Mouse (Mus musculus) brain, embryonic 18.5 days (tissue): ENCODE measurements at regions not wholly inside any gene's neighbourhood (a gene's known extent, or its start where the extent isn't known, plus 50 kb on each side); places are given as distances from the start of the nearest gene placed in this dataset.

Source experiments
- DNase-seq: peaks from one replicate; pipeline ENCODE4 v3.0.0-alpha.2; 2012; ENCODE audit warnings: low read depth, low spot score

DNA sequence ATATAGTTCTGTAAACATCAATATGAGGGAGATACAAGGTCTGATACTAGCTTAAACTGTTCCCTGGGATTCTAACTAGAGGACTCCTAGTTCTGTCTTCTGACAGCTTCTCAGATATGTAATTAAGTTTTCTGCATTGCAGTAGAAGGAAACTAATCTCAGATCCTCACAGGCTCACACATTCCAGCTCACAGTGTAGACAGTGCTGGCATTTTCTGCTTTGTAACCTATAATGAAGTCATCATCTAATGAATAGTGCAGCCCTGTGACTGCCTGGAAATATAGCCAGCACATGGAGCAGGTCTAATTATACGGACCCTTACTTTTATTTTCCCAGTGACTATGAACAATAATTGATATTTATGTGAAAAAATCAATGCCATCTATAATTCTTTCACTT lies 331.2 kb upstream of the Celf2 start:
- no peak for DNase-seq

DNA sequence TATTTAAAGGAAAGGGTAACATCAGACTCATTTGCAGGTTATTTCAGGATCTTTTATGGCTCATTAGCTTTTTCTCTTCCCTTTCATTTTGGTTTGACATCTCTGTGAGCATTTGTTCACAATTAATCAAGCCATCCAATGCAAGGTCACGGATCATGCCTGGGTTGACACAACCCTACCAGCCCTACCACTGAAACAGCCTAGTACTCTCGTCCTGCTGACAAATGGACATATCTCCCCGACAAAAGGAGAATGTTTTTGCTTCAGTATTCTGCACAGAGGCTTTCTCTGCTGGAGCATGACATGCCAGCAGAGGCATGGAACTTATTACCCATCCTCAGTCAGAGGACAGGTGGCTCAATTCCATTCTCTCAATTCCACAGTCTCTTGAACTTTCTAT lies 328.5 kb upstream of the Celf2 start:
- DNase-seq, result no peak

DNA sequence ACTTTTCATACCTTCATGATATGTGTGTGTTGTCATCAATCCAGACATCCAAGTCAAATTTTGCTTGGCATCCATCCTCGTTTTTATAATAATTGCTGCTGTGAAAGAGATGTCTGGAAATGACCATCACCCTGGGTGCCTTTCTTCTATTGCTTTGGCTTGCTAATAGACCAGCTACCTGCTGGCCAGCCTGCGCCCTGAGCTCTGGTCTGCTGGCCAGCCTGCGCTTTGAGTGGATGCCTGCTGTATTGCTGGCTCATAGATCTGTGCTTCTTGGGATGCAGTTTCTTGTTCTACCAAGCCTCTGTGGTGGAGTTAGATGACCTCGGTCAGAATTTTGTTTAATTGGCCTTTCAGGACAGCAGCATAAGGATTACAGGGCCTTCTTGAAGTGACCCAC lies 321.9 kb upstream of the Celf2 start:
- no peak for DNase-seq

DNA sequence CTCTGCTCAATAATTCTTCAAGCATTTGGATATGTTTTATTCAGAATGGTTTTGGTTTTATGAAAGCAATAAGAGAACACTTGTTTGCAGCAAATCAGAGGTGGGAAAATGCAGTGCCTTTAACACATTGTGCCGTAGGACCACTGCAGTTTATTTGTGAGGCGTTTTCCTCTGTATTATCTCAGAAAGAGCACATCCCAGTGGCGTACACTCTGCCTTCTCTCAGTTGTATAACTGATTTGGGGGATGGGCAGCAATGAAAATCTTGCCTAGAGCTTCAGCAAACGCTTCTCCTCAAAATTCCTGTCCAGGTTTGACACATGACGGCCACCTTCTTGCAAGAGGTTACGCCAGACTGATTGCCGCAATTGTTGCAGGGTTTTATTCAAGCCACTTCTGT lies 316.9 kb upstream of the Celf2 start:
- DNase-seq, result no peak

DNA sequence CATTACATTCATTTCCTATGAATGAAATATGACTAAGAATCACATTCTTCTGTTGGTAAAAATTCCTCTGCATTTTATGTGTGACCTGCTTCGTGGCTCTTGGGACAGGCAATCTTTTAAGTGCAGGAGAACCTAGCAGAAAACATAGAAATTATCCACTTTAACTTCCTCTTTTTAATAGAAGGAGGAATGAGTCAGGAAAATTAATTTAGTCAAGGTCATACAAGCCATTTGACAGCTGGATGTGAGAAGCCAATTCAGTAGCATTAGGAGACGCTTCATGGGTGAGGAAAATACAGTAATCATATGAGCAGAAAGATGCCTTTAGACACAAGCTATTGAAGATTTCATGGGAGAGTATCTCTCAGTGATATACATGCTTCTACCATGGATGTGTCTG lies 287.1 kb upstream of the Celf2 start:
- no peak for DNase-seq

DNA sequence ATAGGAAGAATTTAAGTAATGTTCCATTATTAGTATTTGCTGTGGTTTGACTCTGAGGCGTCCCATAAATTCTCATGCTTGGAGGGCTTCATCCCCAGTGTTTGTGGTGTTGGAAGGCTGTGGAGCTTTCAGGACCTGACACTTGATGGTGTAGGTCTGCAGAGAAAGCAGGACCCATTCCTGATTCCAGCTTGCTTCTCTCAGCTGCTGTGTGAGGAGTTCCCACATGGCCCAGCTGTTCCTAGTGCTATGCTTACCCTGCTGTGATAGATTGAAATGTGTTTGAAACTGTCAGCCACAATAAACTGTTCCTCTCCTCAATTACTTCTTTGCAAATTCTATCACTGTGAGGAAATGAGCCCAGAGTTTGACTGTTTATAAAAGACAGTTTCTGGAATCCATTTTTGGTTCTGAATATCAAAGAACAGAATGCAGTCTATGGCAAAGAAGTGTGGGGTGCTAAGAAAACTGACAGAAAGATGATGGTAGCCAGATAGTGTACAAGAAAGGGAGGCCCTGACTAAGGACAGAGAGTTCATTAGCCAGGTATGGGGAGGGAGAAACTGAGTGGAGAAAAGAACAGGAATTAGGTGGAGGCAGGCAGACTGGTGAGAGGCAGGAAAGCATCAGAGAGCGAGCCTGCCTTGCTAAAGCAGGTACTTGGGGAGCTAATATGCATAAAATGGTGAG lies 283.2 kb upstream of the Celf2 start:
- DNase-seq, result no peak

DNA sequence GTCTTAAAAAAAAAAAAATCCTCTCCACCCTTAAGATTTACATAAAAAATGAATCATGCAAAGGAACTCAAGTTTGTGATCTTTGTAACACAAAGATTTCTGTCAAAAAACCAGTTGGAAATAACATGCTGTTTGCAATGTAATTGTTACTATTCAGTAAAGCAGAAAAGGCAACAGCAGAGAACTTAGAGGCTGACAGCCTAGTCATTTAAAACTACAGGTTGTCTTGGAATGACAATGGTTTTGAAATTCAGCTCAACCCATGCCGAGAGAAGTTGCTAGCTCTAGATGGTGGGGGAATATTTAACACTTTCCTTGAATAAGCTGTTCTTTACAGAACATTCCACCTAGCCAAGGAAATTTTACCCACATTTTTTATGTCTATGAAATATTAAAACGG lies 269.2 kb upstream of the Celf2 start:
- DNase-seq, result peak; percentile 39

DNA sequence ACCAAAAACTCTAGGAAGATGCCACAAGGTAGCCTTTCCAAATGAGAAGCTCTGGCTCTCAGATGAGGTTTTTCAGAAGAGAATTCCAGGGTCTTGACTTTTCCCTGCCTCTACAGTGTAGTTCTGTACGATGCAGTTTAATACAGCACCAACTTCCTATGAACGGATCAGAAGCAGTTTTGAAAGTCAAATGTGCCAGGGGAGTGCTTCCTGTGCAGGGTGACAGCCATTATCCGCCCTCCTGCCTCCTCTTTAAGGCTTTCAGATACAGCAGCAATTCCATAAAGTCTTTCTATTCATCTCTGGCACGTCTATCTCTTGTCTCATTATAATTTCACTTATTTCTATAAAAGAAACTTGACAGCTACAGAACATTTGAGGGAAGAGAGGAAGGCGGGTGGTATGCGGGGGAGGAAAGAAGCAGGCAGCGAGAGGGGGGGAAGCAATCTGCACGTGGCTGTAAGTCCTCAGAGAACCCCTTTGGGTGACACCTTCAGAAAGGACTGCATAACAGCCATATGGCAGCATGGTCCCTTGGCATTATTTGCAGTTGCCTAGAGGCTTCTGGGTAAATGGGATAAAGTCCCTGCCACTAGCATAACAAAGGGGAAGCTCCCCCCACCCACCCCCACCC lies 224.9 kb upstream of the Celf2 start:
- peak; percentile 67 for DNase-seq

DNA sequence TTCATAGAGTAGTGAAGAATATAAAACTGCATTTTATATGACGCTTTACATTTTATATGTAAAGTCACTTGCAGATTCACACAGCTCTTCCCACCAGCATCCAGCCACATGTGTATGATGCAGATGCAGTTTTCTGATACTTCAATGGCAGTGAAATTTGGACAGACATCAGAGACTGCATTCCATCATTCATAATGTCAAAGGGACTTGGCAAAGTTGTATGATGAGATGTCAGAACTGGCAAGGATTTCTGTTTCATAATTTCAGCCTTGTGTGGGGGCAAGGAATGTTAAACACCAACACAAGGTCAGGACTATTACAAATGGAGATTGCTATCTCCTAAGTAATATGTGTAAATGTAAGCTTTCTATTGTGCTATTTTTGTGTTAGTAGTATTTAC lies 221.6 kb upstream of the Celf2 start:
- DNase-seq, result no peak

DNA sequence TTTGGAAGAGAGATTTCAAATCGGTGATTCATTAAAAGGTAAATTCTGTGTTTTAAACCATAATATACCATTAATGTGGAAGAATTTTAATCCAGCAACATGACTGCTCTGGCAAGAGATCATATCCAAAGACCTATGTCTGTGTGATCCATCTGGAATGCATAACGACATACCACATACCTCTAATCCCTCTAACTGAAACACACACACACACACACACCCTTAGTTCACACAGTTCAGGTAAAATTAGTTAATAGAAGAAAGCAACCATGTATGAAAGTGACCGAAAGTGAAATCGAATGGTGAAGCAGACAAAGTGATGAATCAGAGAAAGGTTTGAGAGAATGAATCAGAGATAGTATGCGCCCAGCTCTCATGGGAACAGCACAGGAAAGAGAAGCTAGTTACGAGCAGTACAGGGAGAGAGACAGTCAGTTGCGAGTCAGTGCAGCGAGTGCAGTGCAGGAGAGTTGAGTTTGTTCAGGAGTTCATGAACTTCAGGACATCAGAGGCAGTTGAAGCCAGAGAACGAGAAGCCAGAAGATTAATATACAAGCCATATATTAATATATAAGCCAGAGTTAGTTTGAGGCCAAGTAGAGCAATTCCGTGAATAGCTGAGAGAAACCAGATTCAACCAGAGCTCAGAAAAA lies 213.0 kb upstream of the Celf2 start:
- no peak for DNase-seq

DNA sequence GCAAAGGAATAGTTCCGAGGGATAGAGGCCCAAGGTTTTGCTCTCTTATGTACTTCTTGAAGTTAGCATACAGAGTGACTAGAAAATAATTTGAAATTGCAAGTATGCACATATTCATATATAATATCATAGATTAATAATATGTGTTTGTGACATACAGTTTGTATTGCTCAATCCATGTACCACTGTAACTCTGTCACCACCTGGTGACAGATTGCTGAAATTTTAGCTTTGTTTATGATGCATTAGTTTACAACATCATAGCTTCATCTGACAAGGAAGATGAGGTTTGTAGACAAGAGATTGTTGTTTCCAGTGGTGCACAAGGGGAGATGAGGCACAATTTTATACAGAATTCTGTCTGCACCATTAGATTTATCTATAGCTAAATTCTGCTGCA lies 201.7 kb upstream of the Celf2 start:
- peak; percentile 37 for DNase-seq

DNA sequence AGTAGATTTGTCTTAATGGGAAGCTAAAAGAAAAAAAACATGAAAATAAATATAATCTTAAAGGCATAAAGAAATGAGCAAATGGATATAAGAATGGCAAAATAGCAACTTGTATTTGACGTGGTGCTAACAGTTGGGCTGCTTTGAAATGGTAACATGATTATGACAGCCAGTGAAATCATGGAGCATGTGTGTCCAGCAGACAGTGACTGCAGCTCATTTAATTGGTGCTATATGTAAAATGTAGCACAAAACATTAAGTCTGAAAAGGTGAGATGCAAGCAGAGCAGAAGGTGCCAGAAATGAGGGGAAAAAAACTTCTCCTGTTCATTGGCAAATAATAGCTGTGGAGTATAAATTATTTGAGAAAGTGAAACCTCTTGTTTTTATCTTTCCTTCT lies 201.1 kb upstream of the Celf2 start:
- peak; percentile 34 for DNase-seq

DNA sequence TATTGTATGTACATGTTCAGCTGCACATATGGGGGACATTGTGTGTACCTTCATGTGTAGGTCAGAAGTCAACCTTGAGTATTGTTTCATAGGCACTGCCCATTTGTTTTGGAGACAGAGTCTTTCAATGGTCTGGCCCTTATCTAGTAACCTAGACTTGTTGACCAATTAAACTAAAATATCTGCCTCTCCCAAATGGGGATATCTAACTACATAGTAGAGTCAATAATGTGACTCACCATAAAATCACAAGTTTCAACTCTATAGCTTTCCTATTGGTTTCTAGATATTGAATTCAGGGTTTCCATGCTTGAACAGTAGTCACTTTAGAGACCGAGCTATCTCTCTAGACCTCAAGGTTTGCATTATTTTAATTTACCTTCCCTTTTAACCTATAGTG lies 174.0 kb upstream of the Celf2 start:
- no peak for DNase-seq

DNA sequence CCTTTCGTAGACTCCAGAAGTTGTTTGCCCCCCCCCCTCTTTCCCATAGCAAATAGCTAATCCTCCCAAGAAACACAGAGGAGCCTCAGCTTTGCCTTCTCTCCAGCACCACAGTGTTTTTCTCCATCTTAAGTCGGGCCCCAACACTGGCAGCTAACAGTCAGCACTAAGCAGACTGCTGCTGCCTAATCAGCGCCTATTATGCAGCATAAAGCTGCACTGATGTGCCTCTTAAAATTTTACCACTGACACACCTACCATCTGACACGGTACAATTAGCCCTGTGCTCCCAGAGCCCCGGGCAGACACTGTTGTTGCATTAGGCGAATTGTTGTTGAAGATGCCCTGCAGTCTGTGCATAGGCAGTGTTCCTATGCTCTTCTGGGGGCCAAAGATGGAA lies 131.5 kb upstream of the Celf2 start:
- DNase-seq, result no peak

DNA sequence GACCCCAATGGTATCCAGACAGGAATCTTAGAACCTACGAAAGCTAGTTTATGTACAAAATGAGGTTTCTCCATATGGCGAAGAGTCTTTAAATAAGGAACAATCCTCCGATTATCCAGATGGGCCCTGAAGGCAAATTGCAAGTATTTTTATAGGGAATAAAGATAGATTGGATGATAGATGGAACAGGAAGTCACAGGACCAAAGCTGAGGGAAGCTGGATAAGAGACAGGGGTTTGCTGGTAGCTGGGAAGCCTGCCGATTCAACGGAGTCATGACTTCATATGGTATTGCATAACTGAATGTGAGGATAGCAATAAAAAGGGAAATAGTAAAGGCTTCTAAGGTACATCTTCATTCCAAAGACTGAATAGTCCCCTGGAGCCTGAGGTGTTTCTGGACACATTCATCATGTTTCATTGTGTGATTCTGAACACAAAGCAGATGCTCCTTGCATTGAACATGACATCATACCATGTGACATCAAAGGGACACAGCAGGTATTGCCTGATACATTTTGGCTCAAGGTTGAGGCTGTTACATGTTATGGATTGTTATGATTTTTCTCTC lies 113.4 kb upstream of the Celf2 start:
- DNase-seq, result no peak

DNA sequence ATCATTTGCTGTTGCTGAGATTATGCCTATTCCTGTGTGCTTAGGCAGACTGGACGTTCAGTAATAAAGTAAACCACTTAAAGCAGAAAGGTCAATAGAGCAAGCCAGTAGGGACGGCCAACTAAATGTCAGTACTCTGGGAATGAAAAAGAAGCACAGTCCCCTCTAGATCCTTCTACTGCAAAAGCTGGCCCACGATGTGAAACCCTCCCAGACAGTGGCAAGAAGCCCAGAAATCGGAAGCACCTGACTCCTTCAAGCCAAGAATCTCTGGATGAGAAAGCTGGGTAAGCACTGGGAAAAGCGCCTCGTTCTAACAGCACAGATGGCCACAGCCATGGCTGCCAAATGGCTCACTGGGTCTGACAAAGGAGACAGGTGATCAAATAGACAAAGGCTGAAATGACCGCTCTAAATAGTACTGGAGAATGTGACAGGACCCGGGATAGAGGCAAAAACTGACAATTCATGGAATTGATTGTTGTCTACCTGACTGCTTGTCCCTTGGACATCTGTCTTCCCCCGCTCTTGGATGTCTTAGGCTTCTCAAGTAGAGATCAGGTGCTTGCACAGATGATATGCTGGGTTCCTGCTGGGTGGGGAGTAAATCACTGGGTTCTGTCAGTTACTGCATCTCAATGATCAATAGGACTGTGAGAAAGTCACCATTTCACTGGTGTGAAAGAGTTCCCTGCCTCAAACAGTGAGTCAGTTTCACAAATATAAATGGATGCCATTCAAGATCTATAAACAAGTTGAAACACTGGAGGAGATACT lies 110.7 kb upstream of the Celf2 start:
- peak; percentile 55 for DNase-seq

DNA sequence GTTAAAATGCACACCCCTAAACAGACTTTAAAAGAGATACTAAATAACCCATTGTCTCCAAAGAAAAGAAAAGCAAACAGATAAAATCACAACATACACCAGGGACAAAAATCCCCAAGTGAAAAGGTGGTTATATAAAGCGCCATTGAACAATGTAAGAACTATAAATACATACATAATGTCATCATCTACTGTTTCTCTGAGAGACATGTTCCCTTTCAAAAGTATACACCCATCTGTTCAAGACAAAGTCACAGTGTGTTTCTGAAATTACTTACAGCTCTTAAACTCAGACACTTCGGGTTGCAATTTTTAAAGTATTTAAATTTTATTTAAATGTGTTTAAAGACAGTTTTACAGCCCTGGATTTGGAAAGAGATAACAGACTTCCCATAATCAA lies 68.8 kb upstream of the Celf2 start:
- peak; percentile 69 for DNase-seq
